Mouse (Mus musculus): Measurements from ENCODE around the gene Caln1. TPM values are rescaled to one million over a fixed set of nuclear protein-coding genes. Genes with fewer than 3 reads are reported as not detected.
A peak's percentile ranks its signal among the peaks of the same experiment; 100 is the strongest.

The Caln1 gene
- total and polyA plus RNA-seq, 3 experiments, result not detected

DNA sequence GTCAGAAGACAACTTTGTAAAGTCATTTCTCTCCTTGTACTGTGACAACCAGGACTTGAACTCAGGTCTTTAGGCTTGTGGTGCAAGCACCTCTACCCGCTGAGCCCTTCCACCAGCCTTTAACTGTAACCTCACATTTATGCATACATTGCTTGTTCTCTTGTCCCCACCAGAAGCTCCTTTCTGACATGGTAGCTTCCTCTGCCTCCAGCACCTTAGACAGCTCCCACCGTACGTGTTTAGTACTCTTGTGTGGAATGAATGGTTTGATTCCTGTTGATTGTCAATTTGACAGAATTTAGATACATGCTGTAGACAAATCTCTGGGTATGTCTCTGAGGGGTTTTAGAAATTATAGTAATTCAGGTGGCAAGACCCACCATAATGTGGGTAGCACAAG lies 5.5 kb upstream of the Caln1 start:
- H3K4me1 ChIP-seq (ENCODE audit: control insufficient read depth in 1 of 2, insufficient read depth in 2 of 2, low read length in 2 of 2), result no peaks in the 10 kb centered on the region
- H3K9me3 ChIP-seq (replicated peaks; ENCODE audit: insufficient read depth, low read length), result no peaks in the 10 kb centered on the region
- no peak overlapping the region for H3K4me3 ChIP-seq (ENCODE audit: control insufficient read depth in 1 of 2, insufficient read depth in 1 of 2, low read depth in 2 of 2, low read length in 2 of 2)
- H3K27ac ChIP-seq (ENCODE audit: control insufficient read depth, low read depth, low read length), result no peak overlapping the region
- no peak overlapping the region for H3K9ac ChIP-seq (ENCODE audit: control insufficient read depth, low read depth, low read length, poor library complexity, severe bottlenecking)
- no peaks in the 10 kb centered on the region for H3K27me3 ChIP-seq (ENCODE audit: control insufficient read depth in 1 of 2, insufficient read depth in 2 of 2, low read length in 2 of 2)
- H3K36me3 ChIP-seq (ENCODE audit: control insufficient read depth in 1 of 2, insufficient read depth in 2 of 2, low read length in 2 of 2), result no peaks in the 10 kb centered on the region
- peak; percentile 18 for DNase-seq (ENCODE audit: low read depth, low spot score)
- H3K79me2 ChIP-seq (ENCODE audit: control insufficient read depth, insufficient read depth, low read length, poor library complexity), result no peaks in the 10 kb centered on the region
- TF ChIP-seq POLR2AphosphoS5 (IDR thresholded peaks at IDR 0.05; ENCODE audit: borderline replicate concordance, low read depth, low read length) (no peak), MXI1 (IDR thresholded peaks at IDR 0.05; ENCODE audit: low read depth, low read length) (no peak), HCFC1 (IDR thresholded peaks at IDR 0.05; ENCODE audit: low read depth, low read length) (no peak), USF2 (IDR thresholded peaks at IDR 0.05; ENCODE audit: borderline replicate concordance in 1 of 2, insufficient read depth in 1 of 2, low read depth in 1 of 2, low read length in 2 of 2) (no peak), NELFE (IDR thresholded peaks at IDR 0.05; ENCODE audit: low read depth, low read length) (no peak), ZC3H11A (IDR thresholded peaks at IDR 0.05; ENCODE audit: low read depth, low read length) (no peak), MAZ (IDR thresholded peaks at IDR 0.05; ENCODE audit: low read depth, low read length) (no peak), MAX (IDR thresholded peaks at IDR 0.05; ENCODE audit: low read length) (no peak), POLR2A (IDR thresholded peaks at IDR 0.05; ENCODE audit: control insufficient read depth in 1 of 2, insufficient read depth in 1 of 2, low read depth in 1 of 2, low read length in 2 of 2, poor library complexity in 1 of 2) (no peak), ZMIZ1 (IDR thresholded peaks at IDR 0.05; ENCODE audit: low read depth, low read length) (no peak), SMC3 (IDR thresholded peaks at IDR 0.05; ENCODE audit: low read depth, low read length) (no peak), TBP (IDR thresholded peaks at IDR 0.05; ENCODE audit: low read depth, low read length) (no peak), MYC (IDR thresholded peaks at IDR 0.05; ENCODE audit: low read depth, low read length) (no peak), RAD21 (IDR thresholded peaks at IDR 0.05; ENCODE audit: low read depth, low read length) (no peak)

DNA sequence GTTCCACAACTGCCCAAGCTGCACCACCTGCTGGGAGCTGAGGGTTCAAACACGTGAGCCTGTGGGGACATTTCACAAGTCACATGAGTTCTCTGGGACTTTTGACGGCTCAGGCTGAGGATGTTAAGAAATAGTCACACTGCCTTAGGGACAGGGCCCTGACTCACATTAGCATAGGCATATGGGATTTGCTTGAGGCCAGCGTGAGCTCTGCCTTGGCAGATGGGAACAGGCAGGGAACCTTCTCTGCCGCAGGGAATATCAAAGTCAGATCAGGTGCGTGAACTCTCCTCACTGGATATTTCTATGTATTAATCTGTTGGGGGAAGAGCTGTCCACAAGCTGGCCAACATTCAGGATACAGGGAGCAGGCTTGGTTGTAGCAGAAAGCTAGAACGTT lies 1.0 kb upstream of the Caln1 start:
- DNase-seq (ENCODE audit: low read depth, low spot score), result no peak
- Histone ChIP-seq H3K27me3 (ENCODE audit: control insufficient read depth in 1 of 2, insufficient read depth in 2 of 2, low read length in 2 of 2) (no peaks in the 10 kb centered on the region), H3K9ac (ENCODE audit: control insufficient read depth, low read depth, low read length, poor library complexity, severe bottlenecking) (no peak overlapping the region), H3K36me3 (ENCODE audit: control insufficient read depth in 1 of 2, insufficient read depth in 2 of 2, low read length in 2 of 2) (no peaks in the 10 kb centered on the region), H3K79me2 (ENCODE audit: control insufficient read depth, insufficient read depth, low read length, poor library complexity) (no peaks in the 10 kb centered on the region), H3K9me3 (replicated peaks; ENCODE audit: insufficient read depth, low read length) (no peaks in the 10 kb centered on the region), H3K4me3 (ENCODE audit: control insufficient read depth in 1 of 2, insufficient read depth in 1 of 2, low read depth in 2 of 2, low read length in 2 of 2) (no peak overlapping the region), H3K4me1 (ENCODE audit: control insufficient read depth in 1 of 2, insufficient read depth in 2 of 2, low read length in 2 of 2) (no peaks in the 10 kb centered on the region), H3K27ac (ENCODE audit: control insufficient read depth, low read depth, low read length) (no peak overlapping the region)
- TF ChIP-seq CHD1 (IDR thresholded peaks at IDR 0.05; ENCODE audit: low read depth, low read length) (no peak), NRF1 (IDR thresholded peaks at IDR 0.05; ENCODE audit: insufficient read depth, low read depth, low read length, poor library complexity, severe bottlenecking) (no peak), ZKSCAN1 (IDR thresholded peaks at IDR 0.05; ENCODE audit: low read depth, low read length) (no peak), ZC3H11A (IDR thresholded peaks at IDR 0.05; ENCODE audit: low read depth, low read length) (no peak), CHD2 (IDR thresholded peaks at IDR 0.05; ENCODE audit: low read length) (no peak), ZNF384 (IDR thresholded peaks at IDR 0.05; ENCODE audit: low read depth, low read length) (no peak), GATA1 (IDR thresholded peaks at IDR 0.05; ENCODE audit: low read depth, low read length) (no peak), UBTF (IDR thresholded peaks at IDR 0.05; ENCODE audit: borderline replicate concordance, insufficient read depth, low read depth, low read length) (no peak), TAL1 (IDR thresholded peaks at IDR 0.05; ENCODE audit: low read length) (no peak)
